Mouse (Mus musculus) kidney, postnatal 0 days (tissue): Measurements from ENCODE around the gene Shc2. TPM values are rescaled to one million over a fixed set of nuclear protein-coding genes. Genes with fewer than 3 reads are reported as not detected.

Source experiments
- ATAC-seq: fragments of 200-750 bp; cut with Nextera tagmentation; replicated peaks from 2 replicates; pipeline ENCODE4 v1.8.0; 2017; ENCODE audit warnings: low read depth, moderate number of reproducible peaks, moderate TSS enrichment, moderate library complexity; ENCODE audit not compliant: low FRiP score
- DNase-seq: peaks from one replicate; pipeline ENCODE4 v3.0.0-alpha.2; 2016; ENCODE audit warnings: low spot score
- H3K27ac ChIP-seq: fragments of 300-500 bp; sonication (generic); 2 replicates; pipeline ENCODE4 v1.5.1; 2014; ENCODE audit warnings: mild to moderate bottlenecking
- H3K27me3 ChIP-seq: fragments of 300-500 bp; sonication (generic); 2 replicates; pipeline ENCODE4 v1.6.1; 2014; ENCODE audit warnings: low read length, mixed read lengths; ENCODE audit not compliant: insufficient read depth
- H3K36me3 ChIP-seq: fragments of 300-500 bp; sonication (generic); 2 replicates; pipeline ENCODE4 v1.6.1; 2014; ENCODE audit warnings: low read length, mixed read lengths; ENCODE audit not compliant: insufficient read depth
- H3K4me1 ChIP-seq: fragments of 300-500 bp; sonication (generic); replicated peaks from 2 replicates; pipeline ENCODE4 v1.6.1; 2014; ENCODE audit warnings: antibody characterized with exemption, low read length, mixed read lengths; ENCODE audit not compliant: insufficient read depth
- H3K4me2 ChIP-seq: fragments of 300-500 bp; sonication (generic); 2 replicates; pipeline ENCODE4 v1.6.1; 2014; ENCODE audit warnings: mild to moderate bottlenecking, low read length, moderate library complexity, mixed read lengths
- H3K4me3 ChIP-seq: fragments of 300-500 bp; sonication (generic); replicated peaks from 2 replicates; pipeline ENCODE4 v1.5.1; 2014; ENCODE audit warnings: low read depth, low read length
- H3K9ac ChIP-seq: fragments of 300-500 bp; sonication (generic); 2 replicates; pipeline ENCODE4 v1.6.1; 2014; ENCODE audit warnings: low read depth, low read length
- H3K9me3 ChIP-seq: fragments of 300-500 bp; sonication (generic); replicated peaks from 2 replicates; pipeline ENCODE4 v1.6.1; 2016; ENCODE audit warnings: low read length, inconsistent platforms, mixed read lengths
- CTCF ChIP-seq: IDR thresholded peaks from 2 replicates; pipeline ENCODE4 v1.5.1; 2016; ENCODE audit warnings: antibody characterized with exemption, low read depth, mild to moderate bottlenecking, moderate library complexity
- WGBS: fragments of 180-500 bp; shearing (Covaris S2); extraction: QIAGEN DNeasy Blood & Tissue Kit; methylation state at CpG from one replicate; pipeline ENCODE4 v1.1.7; 2014; 5-methylcytosine and 5-hydroxymethylcytosine counted together
- polyA plus RNA-seq: library from polyadenylated mRNA; unstranded; fragments of >200 nt; fragmentation: Nextera tagmentation; extraction: Ambion mirVana; gene quantifications from 2 replicates; pipeline ENCODE4 v1.2.1, GENCODE M21; 2015

Gene Shc2
- polyA plus RNA-seq, 1 experiment from 2014 or later, result 5.4 TPM

DNA sequence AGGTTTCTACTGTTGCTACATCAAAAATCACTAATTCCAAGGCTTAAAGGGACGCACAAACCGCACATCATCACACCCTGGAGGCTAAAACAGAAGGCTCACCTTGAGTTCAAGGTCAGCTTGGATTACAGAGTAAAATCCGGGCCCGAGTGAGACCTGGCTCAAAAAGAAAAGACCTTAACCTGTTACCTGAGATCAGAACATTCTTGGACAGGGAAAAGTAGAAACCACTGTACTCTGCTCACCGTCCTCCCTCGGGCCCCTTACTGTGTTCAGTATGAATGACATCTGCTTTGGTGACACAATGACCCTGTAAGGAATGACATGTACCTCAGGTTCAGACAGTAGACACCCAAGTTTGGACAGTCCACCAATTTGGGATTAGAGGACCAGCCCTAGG, 62.9 kb downstream of the Shc2 start:
- no peak overlapping the region for H3K4me2 ChIP-seq
- H3K27ac ChIP-seq, result no peak overlapping the region
- 90% methylated on average over 6 of the region's 6 CpGs for WGBS
- H3K4me3 ChIP-seq, result no peak overlapping the region
- TF ChIP-seq CTCF, result no peak
- H3K4me1 ChIP-seq, result no peaks in the 10 kb centered on the region
- no peaks in the 10 kb centered on the region for H3K36me3 ChIP-seq
- DNase-seq, result no peak
- no peak for ATAC-seq
- H3K27me3 ChIP-seq, result no peaks in the 10 kb centered on the region
- H3K9ac ChIP-seq, result no peak overlapping the region
- H3K9me3 ChIP-seq, result no peaks in the 10 kb centered on the region

GRCm38 (mm10) chr10:79574350-79574749, 63.4 kb downstream of the Shc2 start:
- 74% methylated on average over 8 of the region's 8 CpGs for WGBS
- H3K9me3 ChIP-seq, result no peaks in the 10 kb centered on the region
- no peaks in the 10 kb centered on the region for H3K36me3 ChIP-seq
- H3K9ac ChIP-seq, result no peak overlapping the region
- H3K27ac ChIP-seq, result no peak overlapping the region
- no peak for TF ChIP-seq CTCF
- H3K4me2 ChIP-seq, result no peak overlapping the region
- H3K4me1 ChIP-seq, result no peaks in the 10 kb centered on the region
- H3K27me3 ChIP-seq, result no peaks in the 10 kb centered on the region
- DNase-seq (no peak), ATAC-seq (no peak)
- H3K4me3 ChIP-seq, result no peak overlapping the region

GRCm38 (mm10) chr10:79573611-79574010, 64.1 kb downstream of the Shc2 start:
- Histone ChIP-seq H3K27me3 (no peaks in the 10 kb centered on the region), H3K4me1 (no peaks in the 10 kb centered on the region), H3K36me3 (no peaks in the 10 kb centered on the region), H3K4me3 (no peak overlapping the region), H3K9ac (no peak overlapping the region), H3K9me3 (no peaks in the 10 kb centered on the region), H3K27ac (no peak overlapping the region), H3K4me2 (no peak overlapping the region)
- 83% methylated on average over 6 of the region's 6 CpGs for WGBS
- TF ChIP-seq CTCF, result no peak
- ATAC-seq, result no peak
- no peak for DNase-seq

- Histone ChIP-seq H3K9me3 (no peaks in the 10 kb centered on the region), H3K9ac (no peak overlapping the region), H3K4me1 (no peaks in the 10 kb centered on the region), H3K27me3 (no peaks in the 10 kb centered on the region), H3K27ac (no peak overlapping the region), H3K4me2 (no peak overlapping the region), H3K4me3 (no peak overlapping the region), H3K36me3 (no peaks in the 10 kb centered on the region)
- no peak for TF ChIP-seq CTCF
- 95% methylated on average over 2 of the region's 2 CpGs for WGBS
- DNase-seq, result no peak
- ATAC-seq, result no peak
Observed at GRCm38 (mm10) chr10:79571314-79571713, 66.4 kb downstream of the Shc2 start.

DNA sequence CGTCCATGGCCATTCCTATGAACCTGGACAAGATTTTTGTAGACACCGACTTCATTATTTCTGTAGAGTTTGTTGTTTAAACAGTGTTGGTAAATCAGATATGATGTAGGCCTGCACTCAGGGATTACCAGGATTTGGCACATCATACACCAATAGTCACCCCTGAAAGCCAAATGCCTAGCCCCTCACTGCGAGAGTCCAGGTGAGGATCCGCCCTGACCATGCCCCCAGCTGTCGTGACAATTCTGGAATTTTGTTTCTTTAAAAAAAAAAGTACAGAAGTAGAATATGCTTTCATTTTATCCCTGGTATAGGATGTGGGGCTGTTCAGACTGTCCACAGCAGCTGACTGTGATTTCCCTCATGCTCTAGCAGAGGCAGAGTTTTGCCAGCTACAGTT, 67.8 kb downstream of the Shc2 start:
- DNase-seq, result no peak
- Histone ChIP-seq H3K27ac (no peak overlapping the region), H3K9me3 (no peaks in the 10 kb centered on the region), H3K4me1 (no peaks in the 10 kb centered on the region), H3K36me3 (no peaks in the 10 kb centered on the region), H3K27me3 (no peaks in the 10 kb centered on the region), H3K9ac (no peak overlapping the region), H3K4me2 (no peak overlapping the region), H3K4me3 (no peak overlapping the region)
- no peak for ATAC-seq
- WGBS, result 90% methylated on average over 5 of the region's 5 CpGs
- TF ChIP-seq CTCF, result no peak

Other genes starting within 250 kb of the Shc2 start
- gene Vmn2r83, start 169.2 kb downstream of the Shc2 start, polyA plus RNA-seq, result not detected in 2 replicates
- 67.0 and 68.9 TPM in 2 replicates for gene Plpp2, start 104.1 kb downstream of the Shc2 start, polyA plus RNA-seq
- gene Mier2, start 82.7 kb downstream of the Shc2 start, polyA plus RNA-seq, result 27.4 and 29.4 TPM in 2 replicates
- gene Theg, start 50.6 kb downstream of the Shc2 start, polyA plus RNA-seq, result not detected in 2 replicates
- 0.03 TPM in 1 of 2 replicates, not detected in the other for gene C2cd4c, start 23.9 kb downstream of the Shc2 start, polyA plus RNA-seq
- not detected in 2 replicates for gene Odf3l2, start 7.8 kb upstream of the Shc2 start, polyA plus RNA-seq
- 1.5 TPM in 2 replicates for gene Madcam1, start 26.6 kb upstream of the Shc2 start, polyA plus RNA-seq
- 82.5 and 84.9 TPM in 2 replicates for gene Tpgs1, start 31.5 kb upstream of the Shc2 start, polyA plus RNA-seq
- gene Cdc34, start 44.3 kb upstream of the Shc2 start, polyA plus RNA-seq, result 68.1 and 75.7 TPM in 2 replicates
- 0.34 and 0.50 TPM in 2 replicates for gene Gzmm, start 51.1 kb upstream of the Shc2 start, polyA plus RNA-seq
- 1,067 and 1,079 TPM in 2 replicates for gene Bsg, start 66.6 kb upstream of the Shc2 start, polyA plus RNA-seq
- gene Hcn2, start 78.7 kb upstream of the Shc2 start, polyA plus RNA-seq, result 0.17 and 0.28 TPM in 2 replicates
- 37.9 and 38.5 TPM in 2 replicates for gene Polrmt, start 108.7 kb upstream of the Shc2 start, polyA plus RNA-seq
- gene Fgf22, start 117.2 kb upstream of the Shc2 start, polyA plus RNA-seq, result 0.11 and 0.36 TPM in 2 replicates
- gene Rnf126, start 129.0 kb upstream of the Shc2 start, polyA plus RNA-seq, result 74.5 and 82.4 TPM in 2 replicates
- gene Fstl3, start 139.4 kb upstream of the Shc2 start, polyA plus RNA-seq, result 32.9 and 38.7 TPM in 2 replicates
- 0.04 and 0.06 TPM in 2 replicates for gene Prss57, start 153.0 kb upstream of the Shc2 start, polyA plus RNA-seq
- 132 and 152 TPM in 2 replicates for gene Palm, start 155.7 kb upstream of the Shc2 start, polyA plus RNA-seq
- gene Misp, start 183.1 kb upstream of the Shc2 start, polyA plus RNA-seq, result 24.5 and 24.8 TPM in 2 replicates
- gene Ptbp1, start 216.5 kb upstream of the Shc2 start, polyA plus RNA-seq, result 220 and 238 TPM in 2 replicates
- 6.5 and 7.9 TPM in 2 replicates for gene Prtn3, start 236.6 kb upstream of the Shc2 start, polyA plus RNA-seq
- gene Plppr3, start 236.7 kb upstream of the Shc2 start, polyA plus RNA-seq, result 37.0 and 41.5 TPM in 2 replicates
- 0.14 TPM in 1 of 2 replicates, not detected in the other for gene Elane, start 248.3 kb upstream of the Shc2 start, polyA plus RNA-seq